Mouse (Mus musculus): ENCODE measurements at regions not wholly inside any gene's neighbourhood (a gene's known extent, or its start where the extent isn't known, plus 50 kb on each side); places are given as distances from the start of the nearest gene placed in this dataset.

- no peak for DNase-seq (ENCODE audit: low read depth, low spot score)
Measured at GRCm38 (mm10) chr5:58822704-58823103, 1104.9 kb downstream of the Pcdh7 start.

GRCm38 (mm10) chr5:58825970-58826369, 1108.2 kb downstream of the Pcdh7 start:
- DNase-seq (ENCODE audit: low read depth, low spot score) = peak; percentile 26

- DNase-seq (ENCODE audit: low read depth, low spot score) = no peak
Measured at GRCm38 (mm10) chr5:58847001-58847400, 1129.2 kb downstream of the Pcdh7 start.

GRCm38 (mm10) chr5:58858016-58858415, 1140.2 kb downstream of the Pcdh7 start:
- DNase-seq (ENCODE audit: low read depth, low spot score) = no peak

DNA sequence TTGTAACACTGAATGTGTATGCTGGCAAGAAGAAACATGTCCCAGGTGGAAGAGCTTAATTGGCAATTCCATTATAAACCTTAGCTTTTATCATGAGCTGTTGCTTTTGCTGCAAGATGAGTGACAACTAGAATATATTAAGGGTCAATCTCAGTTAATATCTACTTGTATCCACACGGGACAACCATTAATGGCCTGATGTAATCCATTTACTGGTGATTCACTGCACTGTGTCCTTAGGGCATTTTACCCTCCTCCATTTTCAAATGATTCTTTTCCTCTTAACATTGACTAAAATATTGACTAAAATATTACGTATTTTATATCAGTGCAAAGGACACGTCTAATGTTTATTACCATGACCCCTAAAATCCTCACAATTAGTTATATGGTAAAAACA, 1175.7 kb downstream of the Pcdh7 start:
- DNase-seq (ENCODE audit: low read depth, low spot score) = peak; percentile 13

GRCm38 (mm10) chr5:58941436-58941835, 1223.7 kb downstream of the Pcdh7 start:
- DNase-seq (ENCODE audit: low read depth, low spot score) = no peak

GRCm38 (mm10) chr5:58975268-58975667, 1257.5 kb downstream of the Pcdh7 start:
- DNase-seq (ENCODE audit: low read depth, low spot score) = no peak

GRCm38 (mm10) chr5:58987754-58988153, 1270.0 kb downstream of the Pcdh7 start:
- DNase-seq (ENCODE audit: low read depth, low spot score) = no peak
